Mouse (Mus musculus) kidney, embryonic 15.5 days (tissue): ENCODE measurements at regions not wholly inside any gene's neighbourhood (a gene's known extent, or its start where the extent isn't known, plus 50 kb on each side); places are given as distances from the start of the nearest gene placed in this dataset.

Source experiments
- ATAC-seq: fragments of 200-750 bp; cut with Nextera tagmentation; replicated peaks from 2 replicates; pipeline ENCODE4 v1.8.0; 2017; ENCODE audit warnings: moderate TSS enrichment; ENCODE audit not compliant: low FRiP score
- H3K27ac ChIP-seq: fragments of 300-500 bp; sonication (generic); 2 replicates; pipeline ENCODE4 v1.5.1; 2015; ENCODE audit warnings: mild to moderate bottlenecking, inconsistent platforms
- H3K27me3 ChIP-seq: fragments of 300-500 bp; sonication (generic); 2 replicates; pipeline ENCODE4 v1.6.1; 2015; ENCODE audit warnings: inconsistent platforms
- H3K36me3 ChIP-seq: fragments of 300-500 bp; sonication (generic); 2 replicates; pipeline ENCODE4 v1.6.1; 2015; ENCODE audit warnings: inconsistent platforms
- H3K4me1 ChIP-seq: fragments of 300-500 bp; sonication (generic); 2 replicates; pipeline ENCODE4 v1.6.1; 2015; ENCODE audit warnings: inconsistent platforms
- H3K4me2 ChIP-seq: fragments of 300-500 bp; sonication (generic); 2 replicates; pipeline ENCODE4 v1.6.1; 2015; ENCODE audit warnings: moderate library complexity, mild to moderate bottlenecking, inconsistent platforms
- H3K4me3 ChIP-seq: fragments of 300-500 bp; sonication (generic); replicated peaks from 2 replicates; pipeline ENCODE4 v1.5.1; 2015; ENCODE audit warnings: mild to moderate bottlenecking, inconsistent platforms
- H3K9ac ChIP-seq: fragments of 300-500 bp; sonication (generic); 2 replicates; pipeline ENCODE4 v1.6.1; 2015; ENCODE audit warnings: mild to moderate bottlenecking, inconsistent platforms
- H3K9me3 ChIP-seq: fragments of 300-500 bp; sonication (generic); replicated peaks from 2 replicates; pipeline ENCODE4 v1.6.1; 2016; ENCODE audit warnings: inconsistent platforms
- WGBS: fragments of 180-500 bp; shearing (Covaris S2); methylation state at CpG from one replicate; pipeline ENCODE4 v1.1.7; 2015; ENCODE audit warnings: mixed read lengths; 5-methylcytosine and 5-hydroxymethylcytosine counted together

GRCm38 (mm10) chr13:35502147-35502522, 157.5 kb upstream of the Cdyl start:
- no peak overlapping the region for H3K27ac ChIP-seq
- no peak overlapping the region for H3K9ac ChIP-seq
- 0 out of 2 replicates have a peak, but pooled peaks have one; percentile 15 for ATAC-seq
- H3K36me3 ChIP-seq = no peaks in the 10 kb centered on the region
- peak overlapping the region; percentile 15; the same call in 1 of the 2 replicates for H3K4me2 ChIP-seq
- H3K27me3 ChIP-seq = no peaks in the 10 kb centered on the region
- peaks cover 23% of the 10 kb centered on the region for H3K4me1 ChIP-seq
- H3K4me3 ChIP-seq = no peak overlapping the region
- 28% methylated on average over 5 of the region's 5 CpGs for WGBS
- no peaks in the 10 kb centered on the region for H3K9me3 ChIP-seq

- Histone ChIP-seq H3K4me3 (no peak overlapping the region), H3K4me2 (no peak overlapping the region), H3K27ac (no peak overlapping the region), H3K27me3 (no peaks in the 10 kb centered on the region), H3K9ac (no peak overlapping the region), H3K4me1 (peaks cover 23% of the 10 kb centered on the region), H3K36me3 (no peaks in the 10 kb centered on the region), H3K9me3 (no peaks in the 10 kb centered on the region)
- WGBS = 39% methylated on average over 17 of the region's 17 CpGs
- ATAC-seq = no peak
These were observed 156.2 kb upstream of the Cdyl start for GRCm38 (mm10) chr13:35503362-35503821.

GRCm38 (mm10) chr13:35507195-35507594, 152.4 kb upstream of the Cdyl start:
- no peak overlapping the region for H3K27ac ChIP-seq
- H3K4me2 ChIP-seq = no peak overlapping the region
- H3K9ac ChIP-seq = no peak overlapping the region
- ATAC-seq = no peak
- WGBS = 62% methylated on average over 1 of the region's 1 CpGs
- H3K9me3 ChIP-seq = no peaks in the 10 kb centered on the region
- H3K27me3 ChIP-seq = no peaks in the 10 kb centered on the region
- H3K4me3 ChIP-seq = no peak overlapping the region
- H3K36me3 ChIP-seq = no peaks in the 10 kb centered on the region
- H3K4me1 ChIP-seq = peaks cover 8% of the 10 kb centered on the region

- H3K9me3 ChIP-seq = no peaks in the 10 kb centered on the region
- no peak overlapping the region for H3K9ac ChIP-seq
- H3K4me3 ChIP-seq = no peak overlapping the region
- no peaks in the 10 kb centered on the region for H3K36me3 ChIP-seq
- H3K27ac ChIP-seq = no peak overlapping the region
- WGBS = 91% methylated on average over 8 of the region's 8 CpGs
- no peak overlapping the region for H3K4me2 ChIP-seq
- no peaks in the 10 kb centered on the region for H3K27me3 ChIP-seq
- H3K4me1 ChIP-seq = no peaks in the 10 kb centered on the region
- no peak for ATAC-seq
These were observed 147.6 kb upstream of the Cdyl start for GRCm38 (mm10) chr13:35512029-35512507.

GRCm38 (mm10) chr13:35513120-35513519, 146.5 kb upstream of the Cdyl start:
- Histone ChIP-seq H3K9ac (no peak overlapping the region), H3K27ac (no peak overlapping the region), H3K4me3 (no peak overlapping the region), H3K4me2 (no peak overlapping the region), H3K36me3 (no peaks in the 10 kb centered on the region), H3K4me1 (no peaks in the 10 kb centered on the region), H3K9me3 (no peaks in the 10 kb centered on the region), H3K27me3 (no peaks in the 10 kb centered on the region)
- no peak for ATAC-seq
- WGBS = 88% methylated on average over 8 of the region's 8 CpGs

- 33% methylated on average over 3 of the region's 3 CpGs for WGBS
- Histone ChIP-seq H3K36me3 (no peaks in the 10 kb centered on the region), H3K27me3 (no peaks in the 10 kb centered on the region), H3K9ac (no peak overlapping the region), H3K4me3 (no peak overlapping the region), H3K4me1 (no peaks in the 10 kb centered on the region), H3K27ac (no peak overlapping the region), H3K9me3 (no peaks in the 10 kb centered on the region), H3K4me2 (no peak overlapping the region)
- ATAC-seq = no peak
These were observed 144.3 kb upstream of the Cdyl start for GRCm38 (mm10) chr13:35515291-35515690.

- WGBS = 87% methylated on average over 3 of the region's 3 CpGs
- ATAC-seq = no peak
- no peaks in the 10 kb centered on the region for H3K9me3 ChIP-seq
- no peaks in the 10 kb centered on the region for H3K27me3 ChIP-seq
- H3K36me3 ChIP-seq = no peaks in the 10 kb centered on the region
- H3K4me2 ChIP-seq = no peak overlapping the region
- no peak overlapping the region for H3K27ac ChIP-seq
- no peaks in the 10 kb centered on the region for H3K4me1 ChIP-seq
- H3K4me3 ChIP-seq = no peak overlapping the region
- no peak overlapping the region for H3K9ac ChIP-seq
These were observed 141.9 kb upstream of the Cdyl start for GRCm38 (mm10) chr13:35517692-35518091.

- H3K36me3 ChIP-seq = no peaks in the 10 kb centered on the region
- H3K27me3 ChIP-seq = no peaks in the 10 kb centered on the region
- 91% methylated on average over 1 of the region's 1 CpGs for WGBS
- no peak for ATAC-seq
- H3K27ac ChIP-seq = no peak overlapping the region
- H3K4me1 ChIP-seq = no peaks in the 10 kb centered on the region
- no peaks in the 10 kb centered on the region for H3K9me3 ChIP-seq
- H3K4me2 ChIP-seq = no peak overlapping the region
- no peak overlapping the region for H3K4me3 ChIP-seq
- H3K9ac ChIP-seq = no peak overlapping the region
These were observed 137.4 kb upstream of the Cdyl start for GRCm38 (mm10) chr13:35522272-35522671.

GRCm38 (mm10) chr13:35529577-35529976, 130.1 kb upstream of the Cdyl start:
- no peak overlapping the region for H3K4me2 ChIP-seq
- H3K9ac ChIP-seq = no peak overlapping the region
- no peaks in the 10 kb centered on the region for H3K4me1 ChIP-seq
- no peaks in the 10 kb centered on the region for H3K27me3 ChIP-seq
- no peak overlapping the region for H3K27ac ChIP-seq
- H3K9me3 ChIP-seq = no peaks in the 10 kb centered on the region
- no peak for ATAC-seq
- H3K36me3 ChIP-seq = no peaks in the 10 kb centered on the region
- WGBS = 84% methylated on average over 3 of the region's 3 CpGs
- H3K4me3 ChIP-seq = no peak overlapping the region

- no peaks in the 10 kb centered on the region for H3K36me3 ChIP-seq
- no peak for ATAC-seq
- H3K4me1 ChIP-seq = no peaks in the 10 kb centered on the region
- 81% methylated on average over 7 of the region's 7 CpGs for WGBS
- H3K4me3 ChIP-seq = no peak overlapping the region
- no peaks in the 10 kb centered on the region for H3K9me3 ChIP-seq
- H3K27ac ChIP-seq = no peak overlapping the region
- H3K4me2 ChIP-seq = no peak overlapping the region
- no peak overlapping the region for H3K9ac ChIP-seq
- H3K27me3 ChIP-seq = no peaks in the 10 kb centered on the region
These were observed 122.5 kb upstream of the Cdyl start for GRCm38 (mm10) chr13:35537106-35537505.

GRCm38 (mm10) chr13:35537936-35538335, 121.7 kb upstream of the Cdyl start:
- H3K4me2 ChIP-seq = no peak overlapping the region
- no peaks in the 10 kb centered on the region for H3K27me3 ChIP-seq
- no peaks in the 10 kb centered on the region for H3K9me3 ChIP-seq
- ATAC-seq = no peak
- no peaks in the 10 kb centered on the region for H3K4me1 ChIP-seq
- WGBS = 76% methylated on average over 5 of the region's 5 CpGs
- H3K4me3 ChIP-seq = no peak overlapping the region
- H3K27ac ChIP-seq = no peak overlapping the region
- H3K9ac ChIP-seq = no peak overlapping the region
- no peaks in the 10 kb centered on the region for H3K36me3 ChIP-seq

GRCm38 (mm10) chr13:35540433-35540832, 119.2 kb upstream of the Cdyl start:
- Histone ChIP-seq H3K4me1 (no peaks in the 10 kb centered on the region), H3K36me3 (no peaks in the 10 kb centered on the region), H3K9me3 (no peaks in the 10 kb centered on the region), H3K9ac (no peak overlapping the region), H3K27me3 (no peaks in the 10 kb centered on the region), H3K27ac (no peak overlapping the region), H3K4me3 (no peak overlapping the region), H3K4me2 (no peak overlapping the region)
- no peak for ATAC-seq
- WGBS = 87% methylated on average over 2 of the region's 2 CpGs

GRCm38 (mm10) chr13:35541053-35541452, 118.6 kb upstream of the Cdyl start:
- Histone ChIP-seq H3K36me3 (no peaks in the 10 kb centered on the region), H3K9me3 (no peaks in the 10 kb centered on the region), H3K4me3 (no peak overlapping the region), H3K4me2 (no peak overlapping the region), H3K27ac (no peak overlapping the region), H3K27me3 (no peaks in the 10 kb centered on the region), H3K9ac (no peak overlapping the region), H3K4me1 (no peaks in the 10 kb centered on the region)
- 27% methylated on average over 6 of the region's 6 CpGs for WGBS
- ATAC-seq = 0 out of 2 replicates have a peak, but pooled peaks have one; percentile 43
